Mouse (Mus musculus): ENCODE data around the gene Olfr944.

Gene Olfr944

GRCm38 (mm10) chr9:39201620-39202019 lies at the start of gene Olfr944:
Gene Olfr944 (plus strand): TSS chr9:39201920.
- DNase-seq (ENCODE audit: low read depth in 2 of 2, low spot score in 2 of 2): no peak

GRCm38 (mm10) chr9:39152401-39152800 lies 49.3 kb upstream of the Olfr944 start:
- DNase-seq (ENCODE audit: low read depth in 2 of 2, low spot score in 2 of 2): no peak

GRCm38 (mm10) chr9:39166004-39166403 lies 35.7 kb upstream of the Olfr944 start, which contains the start of gene Olfr943:
Gene Olfr943 (plus strand): TSS chr9:39166304.
- DNase-seq (ENCODE audit: low read depth in 2 of 2, low spot score in 2 of 2): no peak

GRCm38 (mm10) chr9:39249894-39250293 lies 48.2 kb downstream of the Olfr944 start, which contains the start of gene Olfr1537:
Gene Olfr1537 (minus strand): TSS chr9:39249994.
- DNase-seq (ENCODE audit: low read depth in 2 of 2, low spot score in 2 of 2): no peak
